Mouse (Mus musculus): Measurements from ENCODE around the gene Ube2e1. TPM values are rescaled to one million over a fixed set of nuclear protein-coding genes. Genes with fewer than 3 reads are reported as not detected.

Ube2e1 gene
- 104 TPM for polyA plus RNA-seq (2017; shearing (Covaris generic))

DNA sequence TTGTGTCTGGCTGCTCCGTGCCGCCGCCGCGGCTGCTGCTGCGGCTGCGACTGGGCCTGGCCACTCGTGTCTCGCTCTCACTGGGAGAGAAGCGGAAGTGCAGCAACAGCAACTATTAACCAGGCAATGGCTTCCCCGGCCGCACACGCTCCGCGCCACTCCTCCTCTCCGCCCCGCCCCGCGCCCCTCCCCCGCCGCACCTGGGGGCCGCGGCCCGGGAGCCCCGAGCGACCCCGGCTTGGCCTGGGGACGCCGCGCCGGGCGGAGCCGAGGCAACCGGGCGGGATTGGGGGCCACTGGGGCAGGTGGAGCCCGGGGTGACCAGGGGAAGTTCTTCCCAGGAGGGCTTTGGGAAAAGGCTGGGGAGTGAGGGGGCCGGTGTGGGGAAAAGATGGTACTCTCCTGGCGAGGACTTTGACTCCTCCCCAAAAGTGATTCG, at the start of gene Ube2e1:
Ube2e1 (minus strand) TSS at position 167 of the 439 bp plus-strand sequence.

DNA sequence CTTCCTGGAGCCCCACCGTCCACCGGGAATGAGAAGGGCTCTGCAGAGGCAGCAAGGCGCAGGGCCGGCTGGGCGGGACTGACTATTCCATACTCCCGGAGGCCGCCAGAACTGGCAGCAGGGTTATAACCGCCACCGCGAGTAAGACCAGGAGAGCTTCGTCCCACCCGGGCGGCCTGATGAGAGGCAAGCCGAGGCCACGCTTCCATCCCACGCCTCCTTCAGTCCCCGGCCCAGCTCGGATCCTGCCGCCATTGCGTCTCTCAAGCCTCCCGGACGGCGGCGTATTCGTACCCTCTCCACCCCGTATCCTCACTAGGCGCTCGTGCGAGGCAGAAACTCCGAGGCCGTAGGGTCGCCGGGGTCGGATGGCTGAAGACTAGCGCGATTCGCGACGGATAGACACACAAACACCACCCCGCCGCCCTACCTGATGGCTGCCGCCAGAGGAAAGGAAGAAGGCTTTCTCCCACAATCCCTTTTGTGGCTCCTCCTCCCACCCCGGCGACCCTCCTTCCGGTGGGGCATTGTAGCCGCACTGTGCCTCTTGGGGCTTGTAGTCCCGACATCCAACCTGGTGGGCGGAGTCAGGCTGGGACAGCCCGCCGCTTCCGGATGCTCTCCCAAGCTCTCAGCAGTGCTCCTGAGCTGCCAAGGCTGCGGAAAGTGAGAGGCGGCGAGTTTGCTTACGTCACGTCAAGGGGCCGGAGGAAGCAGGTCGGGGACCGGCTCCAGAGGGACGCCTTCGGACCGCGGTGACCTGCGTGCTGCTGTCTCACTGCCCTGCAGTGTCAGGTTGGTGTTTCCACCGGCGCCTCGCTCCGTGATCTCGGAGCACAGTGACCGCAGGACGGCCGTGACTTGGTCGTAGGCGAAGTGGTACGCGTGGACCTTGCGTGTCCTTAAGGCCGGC, 60.9 kb downstream of the Ube2e1 start, which contains the start of the genes Nkiras1 and Rpl15:
Nkiras1 (plus strand) TSS at position 608 of the 913 bp plus-strand sequence.
Rpl15 (minus strand) TSS at position 863 of the 913 bp plus-strand sequence.

DNA sequence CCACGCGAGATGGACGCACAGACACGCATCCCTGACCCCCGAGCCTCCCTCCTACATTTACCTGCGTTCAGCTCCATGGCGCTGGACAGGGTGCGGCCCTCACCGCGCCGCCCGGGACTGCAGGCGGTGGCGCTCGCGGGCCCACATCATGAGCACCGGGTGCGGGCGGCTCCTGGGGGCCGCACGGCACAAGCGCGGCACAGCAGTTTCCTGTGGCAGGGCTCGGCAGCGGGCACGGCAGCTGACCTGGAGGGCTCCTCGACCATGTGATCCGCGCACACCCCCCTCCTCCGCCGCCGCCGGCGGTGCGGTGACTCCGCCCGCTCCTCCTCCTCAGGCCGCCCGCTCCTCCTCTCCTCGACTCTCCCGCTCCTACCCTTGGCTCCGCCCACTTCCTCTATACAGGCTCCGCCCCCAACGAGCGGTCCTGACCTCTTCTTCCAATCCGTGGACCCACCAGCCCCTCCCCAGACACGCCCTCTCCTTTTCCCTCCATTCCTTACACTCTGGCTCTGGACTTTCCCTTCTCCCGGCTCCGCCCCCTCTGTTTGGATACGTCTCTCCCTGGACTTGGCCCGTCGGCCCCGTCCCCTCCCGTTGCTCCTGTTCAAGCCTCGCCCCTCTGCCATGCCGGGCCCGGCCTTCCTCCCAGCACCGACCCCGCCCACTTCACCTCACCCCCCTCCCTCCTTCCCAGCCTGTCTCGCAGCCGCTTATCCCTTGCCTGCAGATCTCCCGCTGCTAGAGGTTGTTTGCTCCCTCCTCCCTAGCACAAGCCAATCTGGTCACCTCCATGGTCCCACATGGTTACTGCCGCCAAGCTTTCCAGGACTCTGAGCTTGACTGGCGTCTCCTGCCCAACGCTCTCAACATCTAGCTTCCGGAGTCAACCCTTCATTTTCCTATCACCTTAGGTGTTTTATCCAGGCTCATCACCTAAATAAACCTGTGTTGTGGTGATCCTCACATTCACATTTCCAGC, 92.6 kb downstream of the Ube2e1 start, which contains the start of gene Nr1d2:
Nr1d2 (minus strand) TSS at position 378 of the 982 bp plus-strand sequence.

Other genes starting within 250 kb of the Ube2e1 start
- 19.7 TPM for gene Nr1d2, start 92.7 kb downstream of the Ube2e1 start, polyA plus RNA-seq (2017; shearing (Covaris generic))
- 30.8 TPM for gene Nkiras1, start 60.7 kb downstream of the Ube2e1 start, polyA plus RNA-seq (2017; shearing (Covaris generic))
- gene Rpl15, start 60.5 kb downstream of the Ube2e1 start, polyA plus RNA-seq (2017; shearing (Covaris generic)) = 567 TPM